Mouse (Mus musculus) heart, adult 8-10 months (tissue): ENCODE data around the gene Sult2b1. TPM values are rescaled to one million over a fixed set of nuclear protein-coding genes. Genes with fewer than 3 reads are reported as not detected.

ENCODE experiments used
- DNase-seq: peaks from one replicate; pipeline ENCODE4 v3.0.0; 2022; ENCODE audit warnings: low spot score
- total RNA-seq, 4 experiments: library from RNA; stranded (reverse); gene quantifications; 2 replicates each; pipeline ENCODE4 v1.2.4; 2022

Sult2b1 gene
- total RNA-seq, 4 experiments from 2014 or later = not detected

GRCm38 (mm10) chr7:45800546-45801204 lies 16.2 kb upstream of the Sult2b1 start:
- no peak for DNase-seq

- no peak for DNase-seq
Observed at GRCm38 (mm10) chr7:45800001-45800400, 15.5 kb upstream of the Sult2b1 start.

GRCm38 (mm10) chr7:45798931-45799330 lies 14.5 kb upstream of the Sult2b1 start:
- DNase-seq = no peak

DNA sequence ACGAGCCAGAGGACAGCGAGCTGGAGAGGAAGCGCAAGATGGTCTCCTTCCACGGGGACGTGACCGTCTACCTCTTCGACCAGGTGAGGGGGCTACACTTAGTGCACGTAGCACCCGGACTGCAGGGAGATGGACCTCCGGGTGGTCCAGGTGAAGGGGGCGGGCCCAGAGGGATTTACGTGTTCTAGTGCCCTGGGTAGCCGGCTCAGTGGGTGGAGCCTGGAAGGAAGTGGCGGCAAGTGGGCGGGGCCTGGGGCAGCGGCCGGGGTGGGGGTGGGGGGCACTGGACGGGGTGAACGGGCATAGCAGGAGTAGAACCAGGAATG lies 14.0 kb upstream of the Sult2b1 start:
- DNase-seq = no peak

GRCm38 (mm10) chr7:45797661-45798510 lies 13.4 kb upstream of the Sult2b1 start:
- no peak for DNase-seq

DNA sequence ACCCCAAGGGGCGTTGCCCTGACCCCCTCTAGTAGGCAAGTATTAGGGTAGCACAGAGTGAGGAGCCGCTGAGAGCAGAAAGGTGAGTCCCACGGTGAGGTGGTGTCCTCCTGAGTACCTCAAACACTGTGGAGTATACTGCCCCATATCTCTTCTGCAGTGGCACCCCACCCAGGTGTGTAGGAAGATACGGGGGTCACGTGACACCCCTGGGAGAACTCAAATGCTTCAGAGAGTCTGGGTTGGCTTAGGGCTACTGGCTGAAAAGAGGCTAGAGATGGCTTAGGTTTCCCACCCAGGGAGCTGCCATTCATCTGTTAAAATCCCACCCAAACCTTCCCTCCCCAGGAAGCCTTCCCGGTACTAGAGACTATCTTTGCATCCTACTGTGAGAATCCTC lies 12.5 kb upstream of the Sult2b1 start:
- no peak for DNase-seq

DNA sequence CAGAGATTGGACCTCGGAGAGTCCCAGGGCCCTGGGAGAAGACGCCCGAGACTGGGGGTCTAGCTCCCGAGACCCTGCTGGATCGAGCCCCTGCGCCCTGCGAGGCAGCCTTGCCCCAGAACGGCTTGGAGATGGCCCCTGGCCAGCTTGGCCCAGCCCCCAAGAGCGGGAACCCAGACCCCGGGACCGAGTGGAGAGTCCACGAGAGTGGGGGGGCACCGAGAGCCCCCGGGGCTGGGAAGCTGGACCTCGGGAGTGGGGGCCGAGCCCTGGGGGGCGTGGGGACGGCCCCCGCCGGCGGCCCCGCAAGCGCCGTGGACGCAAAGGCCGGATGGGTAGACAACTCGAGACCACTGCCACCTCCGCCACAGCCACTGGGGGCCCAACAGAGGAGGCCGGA lies 10.5 kb upstream of the Sult2b1 start:
- no peak for DNase-seq

GRCm38 (mm10) chr7:45793969-45794585 lies 9.6 kb upstream of the Sult2b1 start:
- no peak for DNase-seq

DNA sequence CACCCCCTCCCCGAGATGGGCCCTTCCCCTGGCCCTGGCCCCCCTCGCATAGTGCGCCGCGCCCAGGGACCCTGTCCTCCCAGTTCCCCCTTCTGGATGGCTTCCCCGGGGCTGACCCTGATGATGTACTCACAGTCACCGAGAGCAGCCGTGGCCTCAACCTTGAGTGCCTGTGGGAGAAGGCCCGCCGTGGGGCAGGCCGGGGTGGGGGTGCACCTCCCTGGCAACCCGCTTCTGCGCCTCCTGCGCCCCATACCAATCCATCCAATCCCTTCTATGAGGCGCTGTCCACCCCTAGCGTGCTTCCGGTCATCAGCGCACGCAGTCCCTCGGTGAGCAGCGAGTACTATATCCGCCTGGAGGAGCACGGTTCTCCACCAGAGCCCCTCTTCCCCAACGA lies 8.8 kb upstream of the Sult2b1 start:
- no peak for DNase-seq

DNA sequence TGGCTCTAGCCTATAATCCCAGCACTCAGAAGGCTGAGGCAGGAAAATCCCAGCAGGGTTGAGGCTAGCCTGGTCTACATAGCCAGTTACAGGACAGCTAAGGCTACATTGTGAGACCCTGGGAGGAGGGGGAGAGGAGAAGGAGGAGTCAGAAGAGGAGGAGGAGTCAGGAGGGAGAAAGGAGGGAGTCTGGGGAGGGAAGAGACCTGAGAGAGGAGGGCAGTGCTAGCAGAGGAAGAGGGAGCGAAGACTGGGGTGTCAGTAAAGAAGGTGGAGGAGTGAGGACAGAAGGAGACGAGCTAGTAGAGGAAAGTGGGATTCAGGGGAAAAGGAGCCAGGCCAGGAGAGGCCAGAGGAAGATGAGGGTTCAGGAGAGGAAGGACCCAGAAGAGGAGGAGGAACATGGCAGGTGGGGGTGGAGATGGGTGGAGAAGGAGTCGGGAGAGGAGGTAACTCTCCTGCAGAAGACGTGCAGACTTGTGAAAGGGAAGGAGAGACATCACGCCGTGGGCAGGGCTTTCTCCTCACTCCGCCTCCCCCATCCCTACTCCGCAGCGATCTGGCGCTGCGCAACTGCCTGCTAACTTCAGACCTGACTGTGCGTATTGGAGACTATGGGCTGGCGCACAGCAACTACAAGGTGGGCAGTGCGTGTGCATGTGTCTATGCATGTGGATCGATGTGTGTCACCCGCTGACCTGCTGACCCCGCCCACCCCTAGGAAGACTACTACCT lies 7.5 kb upstream of the Sult2b1 start:
- DNase-seq = no peak

DNA sequence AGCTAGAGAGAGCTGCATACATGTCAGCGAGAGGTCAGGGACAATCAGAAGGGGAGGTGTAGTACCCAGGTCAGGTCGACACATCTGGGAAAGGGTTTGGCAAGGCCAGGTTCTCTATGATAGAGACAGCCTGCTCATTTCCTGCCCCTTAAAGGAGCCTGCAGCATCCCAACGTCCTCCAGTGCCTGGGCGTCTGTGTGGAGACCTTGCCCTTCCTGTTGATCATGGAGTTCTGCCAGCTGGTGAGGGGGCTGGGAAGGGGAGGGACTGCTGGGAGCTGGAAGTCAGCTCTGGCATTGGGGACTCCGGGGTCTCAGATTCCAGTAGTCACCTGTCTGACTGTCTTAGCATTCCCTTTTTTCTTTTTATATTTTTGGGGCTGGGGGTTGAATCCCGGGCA lies 6.3 kb upstream of the Sult2b1 start:
- no peak for DNase-seq

DNA sequence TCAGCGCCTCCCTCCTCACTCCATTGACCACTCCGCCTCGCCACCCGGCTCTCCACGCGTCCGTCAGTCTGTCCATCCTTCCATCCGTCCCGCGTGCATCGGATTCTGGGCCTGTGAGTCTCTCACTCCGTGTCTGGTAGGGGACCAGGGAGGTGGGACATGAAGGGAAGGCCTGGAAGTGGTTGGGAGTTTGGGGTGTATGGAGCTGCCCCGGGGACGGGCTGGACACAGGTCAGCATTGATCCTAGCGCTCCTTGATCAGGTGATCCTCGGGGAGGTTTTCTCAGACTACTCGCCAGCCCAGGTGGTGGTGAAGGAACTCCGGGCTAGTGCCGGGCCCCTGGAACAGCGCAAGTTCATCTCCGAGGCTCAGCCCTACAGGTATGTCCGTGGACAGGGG lies 3.2 kb upstream of the Sult2b1 start:
- DNase-seq = no peak

DNA sequence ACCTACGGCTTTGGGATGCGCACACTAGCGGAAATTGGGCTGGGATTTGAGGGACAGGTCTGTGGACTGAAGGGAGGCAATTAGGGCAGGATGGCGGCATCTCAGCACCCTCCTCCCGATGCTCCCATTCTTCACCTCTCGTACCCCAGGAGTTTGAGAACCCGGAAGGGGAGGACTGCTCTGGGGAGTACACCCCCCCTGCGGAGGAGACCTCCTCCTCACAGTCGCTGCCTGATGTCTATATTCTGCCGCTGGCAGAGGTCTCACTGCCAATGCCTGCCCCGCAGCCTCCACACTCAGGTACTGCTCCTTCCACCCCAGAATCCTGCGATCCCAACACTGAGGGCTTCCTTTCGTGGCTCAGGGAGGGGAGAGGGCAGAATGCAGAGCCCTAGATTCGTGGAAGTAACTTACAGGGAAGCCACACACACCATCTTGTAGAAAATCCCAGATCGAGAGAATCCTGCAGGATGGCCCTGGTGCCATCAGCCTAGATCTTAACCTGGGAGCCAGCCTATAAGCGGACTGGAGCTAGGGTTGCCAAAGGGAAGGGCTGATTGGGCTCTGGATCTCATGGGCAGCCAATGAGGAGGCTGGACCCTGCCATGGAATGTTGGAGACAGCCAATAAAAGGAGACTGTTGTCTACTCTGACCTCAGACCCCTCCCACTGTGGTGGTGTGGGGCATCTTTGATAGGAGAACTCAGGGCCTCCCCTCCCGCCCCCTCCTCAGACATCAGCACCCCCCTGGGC lies 2.4 kb upstream of the Sult2b1 start:
- no peak for DNase-seq

DNA sequence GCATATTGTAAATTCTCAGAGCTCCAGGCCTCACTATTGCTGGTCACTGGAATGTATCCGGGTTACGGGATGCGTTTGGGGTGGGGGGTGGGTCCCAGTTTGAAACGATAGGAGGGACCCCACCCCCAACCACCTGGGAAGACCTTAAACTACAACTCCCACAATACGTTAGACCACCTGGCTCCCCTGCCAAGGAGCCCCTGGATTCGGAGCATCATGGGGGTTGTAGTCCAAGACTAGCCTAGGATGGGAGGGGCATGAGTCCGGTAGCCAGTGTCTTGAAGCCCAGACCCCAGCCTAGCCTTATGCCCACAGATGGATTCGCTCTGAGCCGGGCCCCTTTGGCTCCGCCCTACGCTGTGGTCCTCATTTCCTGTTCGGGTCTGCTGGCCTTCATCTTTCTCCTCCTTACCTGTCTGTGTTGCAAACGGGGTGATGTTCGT lies 1.7 kb upstream of the Sult2b1 start:
- no peak for DNase-seq

DNA sequence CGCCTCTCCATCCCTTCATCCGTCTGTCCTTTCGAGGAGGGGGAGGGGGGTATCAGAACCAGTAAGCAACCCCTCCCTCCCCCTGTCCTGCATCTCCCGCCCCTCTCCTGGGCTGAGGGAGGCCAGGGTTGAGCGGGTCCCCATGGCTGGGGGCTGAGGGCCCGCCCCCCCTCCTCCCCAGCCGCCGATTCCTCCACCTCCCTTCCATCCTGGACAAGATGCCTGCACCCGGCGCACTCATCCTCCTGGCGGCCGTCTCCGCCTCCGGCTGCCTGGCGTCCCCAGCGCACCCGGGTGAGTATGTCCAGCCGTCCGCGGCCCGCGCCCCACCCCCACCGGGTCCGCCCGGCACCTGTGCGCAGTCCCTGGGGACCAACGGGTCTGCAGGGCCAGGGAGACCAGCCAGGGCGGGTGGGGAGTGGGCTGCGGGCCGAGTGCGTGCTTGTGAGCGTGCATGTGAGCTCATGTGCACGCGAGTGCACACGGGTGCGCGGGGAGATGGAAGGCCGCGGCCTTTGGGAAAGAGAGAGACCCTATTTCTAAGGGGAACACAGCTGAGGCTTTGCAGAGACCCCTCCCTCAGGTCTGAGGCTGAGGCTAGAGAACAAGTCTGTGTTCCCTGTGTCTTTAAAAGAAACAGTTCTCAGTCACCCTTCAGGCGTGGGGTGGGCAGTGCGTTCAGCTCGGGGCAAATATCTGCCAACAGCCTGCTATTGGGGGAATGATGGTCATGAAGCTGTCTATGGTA lies 1.1 kb upstream of the Sult2b1 start:
- no peak for DNase-seq

DNA sequence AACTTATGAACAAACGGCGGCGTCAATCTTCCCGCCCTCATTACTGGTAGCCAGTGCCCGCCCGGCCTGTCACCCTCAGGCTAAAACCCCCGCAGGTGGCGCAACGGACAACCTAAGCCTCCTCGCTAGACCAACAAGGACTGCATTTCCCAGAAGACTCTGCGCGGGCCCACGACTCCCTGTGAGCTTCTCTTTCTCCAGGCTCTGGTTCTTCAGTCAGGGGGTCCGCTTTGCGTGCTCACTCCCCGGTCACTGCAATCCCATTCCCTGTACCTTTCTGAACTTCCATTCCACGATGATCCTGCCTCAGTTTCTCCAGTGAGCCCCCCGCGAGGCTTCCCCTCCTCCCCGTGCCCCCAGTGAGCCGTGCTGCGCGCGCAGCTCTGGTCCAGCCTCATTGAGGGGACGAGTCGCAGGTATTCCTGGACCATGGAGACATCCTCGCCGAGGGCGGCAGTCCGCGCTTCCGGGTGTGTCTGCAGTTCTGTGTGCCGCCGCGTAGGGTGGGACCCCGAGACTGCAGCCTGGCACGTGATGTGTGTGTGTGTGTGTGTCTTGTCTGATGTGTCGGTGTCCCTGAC lies 868 bp downstream of the Sult2b1 start, which contains the start of gene Lmtk3:
Gene Lmtk3, plus strand, starts transcription at position 228 of the 581 bp plus-strand sequence.
- no peak for DNase-seq

GRCm38 (mm10) chr7:45782271-45782670 lies 2.2 kb downstream of the Sult2b1 start:
- DNase-seq = no peak

DNA sequence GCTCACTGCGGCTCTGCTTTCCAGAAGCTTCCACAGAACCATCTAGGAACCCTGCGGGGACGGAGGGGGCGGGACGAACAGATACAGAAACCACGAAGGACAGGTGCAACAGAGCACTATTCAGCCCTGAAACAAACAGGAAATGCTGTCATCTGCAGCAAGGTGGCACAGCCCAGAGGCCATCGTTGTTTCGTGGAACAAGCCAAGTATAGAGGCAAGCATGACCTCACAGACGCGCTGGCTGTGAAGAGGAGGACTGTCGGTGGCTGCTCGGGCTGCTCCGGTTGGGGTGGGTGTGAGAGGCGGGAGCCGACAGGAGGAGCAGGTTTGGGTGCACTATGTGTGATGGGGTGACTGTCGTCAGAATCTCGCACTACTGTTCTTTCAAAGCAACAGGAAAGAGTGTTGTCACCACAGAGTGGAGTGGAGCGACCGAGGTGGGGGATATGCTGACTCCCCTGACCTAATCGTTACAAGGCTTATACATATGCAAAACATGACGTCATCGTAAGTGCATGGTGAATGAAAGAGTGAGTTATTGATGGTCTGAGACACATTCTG lies 5.3 kb downstream of the Sult2b1 start:
- DNase-seq = no peak

DNA sequence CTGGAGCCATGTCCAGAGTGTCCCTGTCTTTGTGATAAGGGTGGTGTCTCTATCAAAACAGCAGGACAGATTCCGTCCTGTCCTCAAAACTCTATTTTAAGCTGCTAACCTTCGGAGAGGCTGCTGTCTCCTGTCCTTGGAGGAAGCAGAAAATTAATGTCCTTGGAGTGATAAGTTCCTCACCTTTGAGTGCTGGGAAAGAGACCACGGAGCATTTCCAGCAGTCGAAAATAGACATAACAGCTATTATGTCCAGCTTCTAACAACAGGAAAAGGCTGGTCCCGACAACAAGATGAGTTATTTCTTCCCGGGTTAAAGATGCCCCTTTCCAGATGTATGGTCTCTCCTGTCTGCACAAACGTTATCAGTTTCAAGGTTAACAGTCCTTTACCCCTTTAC lies 9.2 kb downstream of the Sult2b1 start:
- DNase-seq = no peak

DNA sequence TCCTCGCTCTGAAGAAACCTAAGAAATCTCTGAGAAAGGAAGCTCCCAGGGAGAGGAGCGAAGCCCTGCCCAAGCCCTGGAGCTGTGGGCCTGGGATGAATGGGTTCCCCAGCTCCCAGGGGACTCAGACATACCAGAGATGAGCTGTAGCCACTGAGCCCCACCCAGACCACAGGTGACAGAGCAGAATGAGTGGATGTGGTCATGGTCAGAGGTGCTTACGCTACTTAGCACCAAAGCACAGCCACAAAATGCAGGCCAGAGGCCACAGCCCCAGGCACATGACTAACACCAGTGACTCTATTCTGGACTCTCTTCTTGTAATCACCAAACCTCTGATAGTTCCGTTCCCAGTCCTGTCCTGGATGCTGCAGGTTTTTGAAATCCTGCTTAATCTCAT lies 13.4 kb downstream of the Sult2b1 start:
- DNase-seq = no peak
